Mouse (Mus musculus): Measurements from ENCODE around the gene Lmna.

Gene Lmna

GRCm38 (mm10) chr3:88518411-88518810 lies 8.7 kb upstream of the Lmna start:
- DNase-seq = no peak

- DNase-seq = no peak
These were observed 6.7 kb upstream of the Lmna start for GRCm38 (mm10) chr3:88516407-88516806.

DNA sequence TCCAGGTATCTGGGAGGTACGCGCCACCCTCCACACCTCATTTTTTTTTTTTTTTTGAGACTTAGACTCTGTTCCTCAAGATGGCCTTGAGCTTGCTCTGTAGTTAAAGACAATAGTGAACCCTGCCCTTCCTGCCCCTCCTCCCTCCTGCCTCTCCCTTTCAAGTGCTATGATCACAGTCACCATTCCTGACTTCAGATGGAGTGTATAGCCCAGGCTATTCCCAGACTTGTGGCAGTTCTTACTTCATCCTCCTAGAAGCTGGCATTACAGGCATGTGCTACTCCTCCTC lies 5.3 kb upstream of the Lmna start:
- DNase-seq = no peak

DNA sequence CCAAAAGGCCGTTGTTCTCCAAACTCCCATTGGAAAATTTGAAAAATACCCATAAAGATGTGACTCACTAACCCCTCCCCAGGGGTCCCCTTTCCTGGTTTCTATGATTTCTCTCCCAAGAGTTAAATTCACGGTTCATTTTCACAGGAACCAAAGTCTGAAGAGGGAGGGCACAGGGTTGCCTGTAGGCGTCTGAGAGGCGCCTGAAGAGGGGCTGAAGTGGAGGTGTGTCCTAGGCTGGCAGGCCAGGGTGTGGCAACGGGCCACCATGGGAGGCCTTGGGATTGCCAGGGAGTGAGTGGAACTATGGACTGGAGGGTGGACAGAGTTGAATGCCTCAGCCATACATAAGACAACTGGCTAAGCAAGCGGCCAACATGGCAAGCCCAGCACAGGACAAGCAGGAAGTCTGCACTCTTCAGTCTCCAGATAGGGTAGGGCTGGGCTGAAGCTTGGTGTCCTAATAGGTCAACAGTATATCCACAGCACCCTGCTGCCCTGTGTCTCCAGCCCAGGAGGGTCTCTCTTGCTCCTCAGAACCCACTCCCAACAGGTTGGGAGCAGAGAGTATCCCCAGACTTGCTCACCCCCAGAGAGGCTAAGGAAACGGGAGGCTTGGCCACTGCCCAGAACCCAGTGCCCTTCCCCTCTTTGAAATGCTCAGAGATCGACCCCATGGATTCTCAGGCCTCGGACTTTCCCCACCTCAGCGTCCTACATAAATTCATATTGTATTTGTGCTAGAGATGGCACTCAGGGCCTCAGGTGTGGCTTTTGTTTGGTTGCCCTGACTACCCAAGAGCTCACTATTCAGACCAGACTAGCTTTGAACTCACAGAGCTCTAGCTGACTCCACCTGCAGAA lies 4.7 kb upstream of the Lmna start:
- no peak for DNase-seq

GRCm38 (mm10) chr3:88513546-88514115 lies 3.9 kb upstream of the Lmna start:
- DNase-seq = peak; percentile 48

DNA sequence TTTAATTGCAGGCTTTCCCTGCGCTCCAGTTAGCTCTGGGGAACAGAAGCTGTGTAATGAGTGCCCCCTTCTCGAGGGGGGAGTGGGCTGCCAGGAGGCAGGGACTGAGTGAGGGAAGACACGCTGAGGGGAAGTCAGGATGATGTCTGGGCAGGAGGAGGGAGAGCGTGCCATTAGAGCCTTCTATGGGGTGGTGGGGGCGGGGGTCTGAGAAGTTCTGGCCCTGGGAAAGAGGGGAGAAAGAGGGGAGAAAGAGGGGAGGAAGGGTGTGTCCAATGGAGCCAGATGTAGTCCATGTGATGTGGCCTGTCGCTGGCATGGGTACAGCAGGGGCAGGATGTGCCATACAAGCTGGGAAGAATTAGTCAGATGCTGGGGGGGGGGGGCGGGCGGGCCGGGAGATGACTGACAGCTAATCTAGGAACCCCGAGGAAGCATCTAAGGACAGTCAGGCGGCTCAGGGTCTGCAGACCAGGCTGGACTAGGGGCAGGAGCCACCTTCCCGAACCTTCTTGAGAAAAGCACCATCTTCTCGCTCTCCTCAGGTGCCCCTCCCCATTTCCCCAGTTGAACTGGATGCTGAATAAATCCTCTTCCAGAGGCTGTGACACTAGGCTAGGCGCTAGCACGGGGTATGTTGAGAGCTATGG lies 3.3 kb upstream of the Lmna start:
- DNase-seq = no peak

DNA sequence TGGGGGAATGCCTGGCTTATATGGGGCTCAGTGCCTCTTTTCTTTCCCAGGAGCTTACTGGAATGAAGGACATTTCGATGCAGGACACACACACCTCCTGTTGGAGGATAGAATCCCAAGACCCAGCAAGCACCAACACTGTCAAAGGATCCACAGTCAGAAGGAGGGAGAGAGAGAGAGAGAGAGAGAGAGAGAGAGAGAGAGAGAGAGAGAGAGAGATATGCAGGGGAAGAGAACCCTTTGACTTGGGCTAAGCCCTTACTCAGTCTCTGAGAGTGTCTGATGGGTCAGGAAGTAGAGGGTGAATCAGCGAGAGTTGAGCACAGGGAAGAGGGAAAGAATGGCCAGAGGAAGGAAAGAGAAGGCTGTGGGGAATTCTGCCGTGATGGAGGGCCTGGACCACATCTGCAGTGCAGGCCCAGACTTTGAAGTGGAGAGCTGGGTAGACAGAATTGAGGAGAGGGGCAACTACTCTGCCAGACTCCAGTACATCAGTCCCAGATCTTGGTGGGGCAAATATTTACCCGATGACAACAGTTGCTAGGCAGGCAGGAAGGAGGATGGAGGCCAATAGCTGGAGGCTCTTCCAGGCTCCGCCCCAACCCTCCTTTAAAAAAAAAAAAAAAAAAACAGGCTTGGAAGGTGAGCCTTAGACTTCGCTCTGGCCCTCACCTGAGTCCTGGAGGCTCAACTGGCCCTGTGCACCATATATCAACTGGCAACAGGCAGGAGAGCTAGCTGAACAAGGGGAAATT lies 2.6 kb upstream of the Lmna start:
- DNase-seq = no peak

GRCm38 (mm10) chr3:88511559-88511958 lies 1.8 kb upstream of the Lmna start:
- DNase-seq = peak; percentile 26

GRCm38 (mm10) chr3:88510421-88511289 lies 899 bp upstream of the Lmna start:
- no peak for DNase-seq

DNA sequence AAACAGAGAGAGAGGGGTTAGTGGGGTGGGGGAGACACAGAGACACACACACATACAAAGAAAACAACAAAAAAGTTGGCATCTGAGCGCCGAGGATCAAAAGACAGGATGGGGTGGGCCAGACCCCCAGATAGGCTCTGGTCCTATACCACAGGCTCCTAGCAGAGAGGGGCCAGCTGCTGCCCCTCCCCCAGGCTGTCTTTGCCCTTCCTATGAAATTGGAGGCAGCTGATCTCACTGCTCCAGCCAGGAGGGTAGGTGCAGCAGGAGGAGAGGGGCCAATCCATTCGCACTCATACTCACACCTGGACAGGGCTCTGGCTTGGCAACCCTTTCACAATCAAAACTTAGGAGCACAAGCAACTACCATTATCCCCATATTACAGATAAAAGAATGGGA lies 506 bp downstream of the Lmna start:
- DNase-seq = peak; percentile 53

DNA sequence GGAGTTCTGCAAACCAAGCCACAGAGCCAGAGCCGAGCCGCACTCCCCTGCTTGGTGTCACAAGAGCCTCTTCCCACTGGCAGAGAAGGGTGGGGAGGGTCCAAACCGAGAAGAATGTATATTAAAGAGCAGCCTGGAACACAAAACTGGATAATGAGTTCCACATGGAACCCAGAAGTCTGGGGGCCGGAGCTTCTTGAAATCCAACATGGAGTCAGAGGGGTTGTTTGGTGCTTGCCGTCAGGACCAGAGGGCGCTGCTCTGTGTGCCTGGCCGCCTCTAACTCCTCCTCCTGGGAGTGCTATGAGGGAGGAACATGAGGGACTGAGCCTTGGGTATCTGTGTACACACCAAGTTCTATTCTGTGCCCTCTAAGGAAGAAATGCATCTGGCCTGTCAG lies 4.0 kb downstream of the Lmna start:
- DNase-seq = no peak

DNA sequence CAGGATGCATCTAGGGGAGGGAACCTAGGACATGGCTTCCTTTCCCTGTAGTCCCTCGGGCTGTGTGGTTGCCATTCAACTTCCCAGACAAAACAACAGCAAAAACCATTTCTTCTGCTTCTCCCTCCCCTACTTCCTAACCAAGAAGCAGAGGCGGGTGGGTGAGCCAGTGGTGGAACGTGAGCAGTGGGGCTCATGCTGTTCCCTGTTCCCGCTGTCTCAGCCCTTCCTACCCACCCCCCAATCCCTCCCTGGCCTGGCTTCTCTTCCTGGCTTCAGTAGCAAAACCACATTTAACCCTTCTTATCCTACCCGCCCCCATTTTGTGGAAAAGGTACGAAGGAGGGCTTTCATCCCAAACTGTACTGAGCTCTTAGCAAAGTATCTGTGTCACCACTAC lies 4.7 kb downstream of the Lmna start:
- DNase-seq = no peak

DNA sequence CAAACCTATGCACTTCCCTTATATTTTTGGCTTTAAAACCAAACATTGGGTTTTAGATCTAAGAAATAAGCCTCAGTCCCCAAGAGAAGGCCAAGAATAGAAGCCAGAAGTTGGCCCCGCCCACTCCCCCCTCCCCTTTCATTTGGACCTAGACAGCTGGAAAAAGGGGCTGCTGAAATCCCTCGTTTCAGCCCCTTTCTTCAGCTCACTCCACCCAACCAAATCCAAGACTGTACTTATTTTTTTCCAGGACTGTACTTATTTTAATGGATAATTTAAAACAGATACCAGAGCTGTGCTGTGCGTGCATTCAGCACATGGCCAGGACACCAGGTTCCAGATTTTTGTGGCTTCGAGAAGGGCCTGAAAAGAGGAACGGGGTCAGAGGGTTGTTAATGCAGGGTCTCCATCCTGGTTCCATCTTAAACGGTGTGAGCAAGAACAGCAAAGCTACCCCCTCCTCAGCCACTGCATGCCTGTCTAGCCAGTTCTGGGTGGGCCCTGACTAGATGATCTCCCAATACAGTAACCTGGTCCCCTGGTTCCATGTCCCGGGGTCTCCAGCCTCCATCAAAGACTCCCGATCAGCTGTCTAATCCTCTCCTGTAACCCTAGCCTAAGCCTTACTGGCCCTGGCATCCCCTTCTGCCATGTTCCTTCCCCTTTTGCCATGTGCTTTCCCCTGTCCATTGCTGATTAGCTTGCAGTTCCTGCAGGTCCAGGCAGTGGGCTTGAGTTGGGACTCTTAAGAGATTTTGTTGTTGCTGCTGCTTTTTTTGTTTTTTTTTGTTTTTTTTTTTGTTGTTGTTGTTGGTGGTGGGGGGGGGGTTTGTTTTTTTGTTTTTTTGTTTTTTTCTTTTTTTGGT lies 5.6 kb downstream of the Lmna start:
- no peak for DNase-seq

GRCm38 (mm10) chr3:88503505-88503863 lies 6.3 kb downstream of the Lmna start:
- DNase-seq = no peak

DNA sequence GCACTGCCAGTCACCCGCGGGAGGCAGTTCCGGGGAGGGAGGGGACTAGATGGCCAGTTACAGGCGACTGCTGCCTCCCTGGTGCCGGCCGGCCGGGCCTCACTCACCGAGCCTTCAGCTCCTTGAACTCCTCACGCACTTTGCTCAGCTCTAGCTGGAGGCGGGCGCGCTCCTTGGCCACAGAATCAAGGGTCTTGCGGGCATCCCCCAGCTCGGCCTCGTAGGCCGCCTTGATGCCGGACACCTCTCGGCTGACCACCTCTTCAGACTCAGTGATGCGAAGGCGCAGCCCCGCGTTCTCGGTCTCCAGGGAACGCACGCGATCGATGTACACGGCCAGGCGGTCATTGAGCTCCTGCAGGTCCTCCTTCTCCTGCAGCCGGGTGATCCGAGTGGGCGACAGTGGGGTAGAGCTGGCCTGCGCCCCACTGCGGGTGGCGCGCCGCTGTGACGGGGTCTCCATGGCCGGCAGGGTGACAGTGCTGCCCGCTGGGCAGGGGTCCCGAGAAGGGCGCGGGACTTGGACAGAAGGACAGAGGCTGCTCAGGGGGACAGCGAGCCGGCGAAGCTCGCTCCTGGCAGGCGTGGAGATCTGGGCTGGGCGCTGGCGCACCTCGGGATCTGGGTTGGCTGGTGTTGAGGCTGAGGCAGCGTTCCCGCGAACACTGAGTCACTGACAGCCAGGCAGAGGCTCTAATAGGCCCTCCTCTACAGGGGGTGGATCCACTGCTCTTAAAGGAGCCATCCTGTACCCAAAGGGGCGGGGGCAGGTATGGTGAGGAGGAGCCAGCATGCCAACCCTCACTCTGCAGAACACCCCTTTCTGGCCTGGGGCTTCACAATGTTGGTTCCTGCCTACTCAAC lies 6.9 kb downstream of the Lmna start:
- DNase-seq = peak; percentile 54

- DNase-seq = no peak
These were observed 7.7 kb downstream of the Lmna start for GRCm38 (mm10) chr3:88502031-88502571.

DNA sequence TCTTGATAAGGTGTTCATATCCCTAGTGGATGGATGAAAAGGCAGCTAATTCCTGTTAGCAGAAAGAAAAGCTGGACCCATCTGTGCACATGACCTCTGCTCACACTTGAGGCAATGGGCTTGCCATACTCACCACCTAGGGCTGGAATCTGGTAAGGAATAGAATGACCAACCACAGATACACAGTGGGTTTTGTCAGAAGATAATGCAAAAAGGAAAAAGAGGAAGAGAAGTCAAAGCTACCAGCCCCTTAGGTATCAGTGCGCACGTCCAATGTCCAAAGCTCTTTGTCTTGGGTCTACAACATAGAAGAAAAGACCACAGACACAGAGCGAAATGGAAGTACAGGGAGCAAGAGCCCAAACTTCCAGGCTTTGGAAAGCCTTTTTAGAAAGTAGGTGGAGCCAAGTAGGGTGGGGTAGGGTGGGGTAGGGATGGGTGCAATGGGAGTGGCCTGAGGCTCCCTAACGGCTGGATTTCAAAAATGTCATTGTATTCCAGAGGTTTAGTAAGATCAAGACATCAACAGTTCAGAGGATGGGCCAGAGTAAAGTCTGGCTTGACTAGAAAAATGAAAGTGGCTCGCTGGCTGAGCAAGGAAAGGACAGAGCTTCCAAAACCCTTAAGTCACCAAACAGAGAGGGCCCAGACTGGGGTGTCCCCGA lies 8.3 kb downstream of the Lmna start:
- no peak for DNase-seq

GRCm38 (mm10) chr3:88500655-88501365 lies 8.9 kb downstream of the Lmna start:
- no peak for DNase-seq

DNA sequence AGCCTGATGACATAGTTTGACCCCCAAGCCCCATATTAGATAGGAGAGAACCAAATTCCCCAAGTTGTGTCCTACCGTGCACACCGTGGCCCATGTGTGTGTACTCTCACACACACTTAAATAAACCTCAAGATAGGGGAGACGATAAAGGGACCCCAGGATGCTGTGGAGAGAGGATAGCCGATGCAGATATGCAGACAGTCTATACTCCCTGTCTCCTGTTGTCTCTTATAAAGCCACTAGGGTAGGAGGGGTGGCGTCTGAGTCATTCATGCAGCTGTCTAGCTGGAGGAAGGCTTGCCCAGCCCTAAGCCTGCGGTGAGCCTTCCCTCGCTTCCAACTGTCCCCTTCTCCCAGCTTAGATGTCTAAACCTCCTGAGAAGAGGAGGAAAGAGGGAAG lies 9.7 kb downstream of the Lmna start:
- DNase-seq = no peak
